In the genomic region with DNA sequence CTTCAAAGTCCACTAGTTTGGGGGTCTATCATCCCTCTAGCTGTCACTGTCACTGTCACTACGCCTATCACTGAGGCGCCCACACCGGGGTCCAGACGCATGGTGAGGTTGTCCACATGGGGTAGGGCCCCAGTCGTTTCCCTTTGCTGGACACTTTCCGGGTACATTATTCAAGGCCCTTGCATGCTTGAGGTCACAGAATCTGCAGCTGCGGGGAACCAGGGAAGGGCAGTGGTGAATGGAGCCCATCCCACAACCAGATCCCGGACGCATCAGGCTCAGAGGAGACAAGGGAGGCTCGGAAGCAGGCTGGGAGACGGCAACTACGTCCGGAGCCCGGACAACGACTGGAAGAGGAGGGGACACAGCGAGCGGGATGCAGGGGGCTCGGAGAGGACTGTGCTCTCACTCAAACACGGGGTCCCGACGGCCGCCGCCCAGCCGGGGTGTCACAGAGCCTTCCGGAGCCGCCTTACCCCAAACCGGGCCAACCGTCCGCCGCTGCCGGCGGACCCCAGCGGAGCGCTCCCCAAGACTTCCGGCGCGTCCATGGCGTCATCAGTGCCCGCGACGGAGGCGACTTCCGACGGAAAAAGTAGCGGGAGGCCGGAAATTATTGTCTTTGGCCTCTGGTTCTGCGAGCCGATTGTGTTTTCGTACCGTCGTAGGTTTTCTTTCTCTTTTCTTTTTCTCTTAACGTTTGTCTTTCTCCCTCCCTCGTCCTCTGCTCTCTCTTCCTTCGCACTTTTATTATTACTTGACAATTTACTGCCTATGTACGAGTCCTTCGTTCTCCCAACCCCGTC, we compare ENCODE assay signal across 8 mouse cellular contexts. TPM values are rescaled to one million over a fixed set of nuclear protein-coding genes. Genes with fewer than 3 reads are reported as not detected.
DNase-seq lines count a peak whose midpoint lies in the region; ATAC-seq and TF ChIP-seq lines count a peak whose summit lies in the region.

A gene (minus strand): TSS at position 567 of the 806 bp plus-strand sequence.

- peak within 1 kb of the TSS; percentile 100 for H3K4me3 ChIP-seq in bone marrow, adult 2 months (replicated peaks; ENCODE audit: control insufficient read depth, low read depth, low read length)
- H3K4me3 ChIP-seq in embryonic facial prominence, embryonic 15.5 days (replicated peaks): peak within 1 kb of the TSS; percentile 96
- H3K4me3 ChIP-seq in limb, embryonic 14.5 days (replicated peaks; ENCODE audit: low read length): peak within 1 kb of the TSS; percentile 94
- H3K4me3 ChIP-seq in midbrain, postnatal 0 days (ENCODE audit: low read depth, low read length): peak within 1 kb of the TSS; percentile 92

- H3K9ac ChIP-seq in embryonic facial prominence, embryonic 15.5 days: peak within 1 kb of the TSS; percentile 88
- H3K9ac ChIP-seq in limb, embryonic 14.5 days (ENCODE audit: low read depth, low read length, severe bottlenecking): peak within 1 kb of the TSS; percentile 84
- H3K9ac ChIP-seq in midbrain, postnatal 0 days (replicated peaks; ENCODE audit: low read length, poor library complexity, severe bottlenecking): peak within 1 kb of the TSS; percentile 87

- H3K9me3 ChIP-seq in embryonic facial prominence, embryonic 15.5 days (replicated peaks): no peaks in the 10 kb centered on the region
- no peaks in the 10 kb centered on the region for H3K9me3 ChIP-seq in limb, embryonic 14.5 days (ENCODE audit: control insufficient read depth, low read length)
- no peaks in the 10 kb centered on the region for H3K9me3 ChIP-seq in midbrain, postnatal 0 days (ENCODE audit: low read length)

- peak; percentile 88 for DNase-seq in 416B (ENCODE audit: low read depth)
- peak; percentile 93 for DNase-seq in heart, adult 8-10 months (ENCODE audit: low spot score)
- peak; percentile 87 for DNase-seq in kidney, adult 9 months
- DNase-seq in limb, embryonic 14.5 days (ENCODE audit: low spot score): peak; percentile 89
- peak; percentile 95 for DNase-seq in midbrain, postnatal 0 days (ENCODE audit: low spot score)
- peak; percentile 78 to 91 for DNase-seq in spleen, postnatal 14 days (ENCODE audit: low spot score in 2 of 2)

- no peak for TF ChIP-seq CTCF in bone marrow, adult 2 months (IDR thresholded peaks at IDR 0.05; ENCODE audit: control insufficient read depth, insufficient read depth, low read length)
- no peak for TF ChIP-seq CTCF in midbrain, postnatal 0 days (IDR thresholded peaks at IDR 0.05)

- TF ChIP-seq POLR2A in bone marrow, adult 2 months (IDR thresholded peaks at IDR 0.05; ENCODE audit: borderline replicate concordance, control insufficient read depth, low read depth, low read length): peak; percentile 74; the same call in 1 of the 2 replicates
- TF ChIP-seq POLR2A in limb, embryonic 14.5 days (IDR thresholded peaks at IDR 0.05; ENCODE audit: borderline replicate concordance, extremely low read depth, insufficient read depth, insufficient read length): 0 out of 2 replicates have a peak, but pooled peaks have one; percentile 56

- peaks cover 23% of the 10 kb centered on the region for H3K36me3 ChIP-seq in embryonic facial prominence, embryonic 15.5 days
- peaks cover 32% of the 10 kb centered on the region for H3K36me3 ChIP-seq in limb, embryonic 14.5 days (ENCODE audit: control insufficient read depth, insufficient read depth, low read length)
- peaks cover 27% of the 10 kb centered on the region for H3K36me3 ChIP-seq in midbrain, postnatal 0 days (ENCODE audit: insufficient read depth, low read length)

- WGBS in bone marrow, adult 2 months: under 1% methylated on average over 57 of the region's 57 CpGs
- under 1% methylated on average over 57 of the region's 57 CpGs for WGBS in embryonic facial prominence, embryonic 15.5 days
- whole genome bisulfite sequencing in limb, embryonic 14.5 days: under 1% methylated on average over 54 of the region's 57 CpGs
- WGBS in midbrain, postnatal 0 days: under 1% methylated on average over 57 of the region's 57 CpGs

- H3K27ac ChIP-seq in bone marrow, adult 2 months (ENCODE audit: control insufficient read depth, insufficient read depth, low read depth, low read length, poor library complexity): peak within 1 kb of the TSS; percentile 77
- H3K27ac ChIP-seq in embryonic facial prominence, embryonic 15.5 days (replicated peaks): peak within 1 kb of the TSS; percentile 86
- peak within 1 kb of the TSS; percentile 49; the same call in 1 of the 2 replicates for H3K27ac ChIP-seq in limb, embryonic 14.5 days (replicated peaks; ENCODE audit: low read depth, low read length)
- H3K27ac ChIP-seq in midbrain, postnatal 0 days (ENCODE audit: low read depth, low read length): peak within 1 kb of the TSS; percentile 75

- peak within 1 kb of the TSS; percentile 88 for H3K4me2 ChIP-seq in embryonic facial prominence, embryonic 15.5 days (replicated peaks)
- H3K4me2 ChIP-seq in limb, embryonic 14.5 days (replicated peaks; ENCODE audit: low read depth, low read length, severe bottlenecking): peak within 1 kb of the TSS; percentile 80
- H3K4me2 ChIP-seq in midbrain, postnatal 0 days (ENCODE audit: low read depth, low read length, poor library complexity, severe bottlenecking): peak within 1 kb of the TSS; percentile 91

- ATAC-seq in embryonic facial prominence, embryonic 15.5 days (ENCODE audit: insufficient number of reproducible peaks, low FRiP score, low TSS enrichment, low read depth): peak; percentile 74; the same call in 1 of the 2 replicates
- peak; percentile 82 for ATAC-seq in limb, embryonic 14.5 days (ENCODE audit: low FRiP score, low read depth)
- ATAC-seq in midbrain, postnatal 0 days (ENCODE audit: low FRiP score): peak; percentile 68

- no peaks in the 10 kb centered on the region; the same call in none of the 2 replicates for H3K4me1 ChIP-seq in bone marrow, adult 2 months (ENCODE audit: control insufficient read depth, insufficient read depth, low read length)
- H3K4me1 ChIP-seq in embryonic facial prominence, embryonic 15.5 days: peaks cover 20% of the 10 kb centered on the region
- peaks cover 12% of the 10 kb centered on the region; the same call in 1 of the 2 replicates for H3K4me1 ChIP-seq in limb, embryonic 14.5 days (ENCODE audit: control insufficient read depth, insufficient read depth, low read length)
- H3K4me1 ChIP-seq in midbrain, postnatal 0 days (ENCODE audit: insufficient read depth, low read length): 0 out of 2 replicates have a peak, but pooled peaks cover 6% of the 10 kb centered on the region

- H3K27me3 ChIP-seq in embryonic facial prominence, embryonic 15.5 days: no peaks in the 10 kb centered on the region
- no peaks in the 10 kb centered on the region for H3K27me3 ChIP-seq in limb, embryonic 14.5 days (ENCODE audit: control insufficient read depth, insufficient read depth, low read length)
- no peaks in the 10 kb centered on the region for H3K27me3 ChIP-seq in midbrain, postnatal 0 days (ENCODE audit: insufficient read depth, low read length)

RNA-seq across cellular contexts. Expression of the gene that starts here (rescaled TPM):
- 21.0 and 33.2 TPM in 2 replicates for polyA plus RNA-seq in bone marrow, adult 2 months (2011; ENCODE audit: insufficient read depth, insufficient read length, low replicate concordance, missing spikeins)
- 74.6 and 77.8 TPM in 2 replicates for polyA plus RNA-seq in embryonic facial prominence, embryonic 15.5 days (2015; fragmentation: Nextera tagmentation; extraction: Ambion mirVana)
- total RNA-seq in heart, adult 8-10 months (2022): 10 to 100 TPM; 21.0 to 32.2 (median 28.6) TPM
- polyA plus RNA-seq in limb, embryonic 14.5 days (2012; rRNA removed): 67.2 and 92.8 TPM in 2 replicates
- polyA plus RNA-seq in limb, embryonic 14.5 days (2014; fragmentation: Nextera tagmentation; extraction: Ambion mirVana): 85.2 and 86.3 TPM in 2 replicates
- 70.8 and 93.0 TPM in 2 replicates for total RNA-seq in midbrain, postnatal 0 days (2014; rRNA removed)
- 94.5 and 96.9 TPM in 2 replicates for polyA plus RNA-seq in midbrain, postnatal 0 days (2015; fragmentation: Nextera tagmentation; extraction: Ambion mirVana)

Comparison
In these comparisons a context has a peak if more than half of its experiments do, and no peak if none do; other contexts are left out.
1. Peak in every context shown above with its lines: DNase-seq, ATAC-seq, H3K4me3 ChIP-seq and H3K27ac ChIP-seq.